Mouse (Mus musculus): Measurements from ENCODE around the gene Atmin. TPM values are rescaled to one million over a fixed set of nuclear protein-coding genes. Genes with fewer than 3 reads are reported as not detected.

The Atmin gene
- polyA plus RNA-seq, 1 experiment from 2014 or later = 13.1 TPM

DNA sequence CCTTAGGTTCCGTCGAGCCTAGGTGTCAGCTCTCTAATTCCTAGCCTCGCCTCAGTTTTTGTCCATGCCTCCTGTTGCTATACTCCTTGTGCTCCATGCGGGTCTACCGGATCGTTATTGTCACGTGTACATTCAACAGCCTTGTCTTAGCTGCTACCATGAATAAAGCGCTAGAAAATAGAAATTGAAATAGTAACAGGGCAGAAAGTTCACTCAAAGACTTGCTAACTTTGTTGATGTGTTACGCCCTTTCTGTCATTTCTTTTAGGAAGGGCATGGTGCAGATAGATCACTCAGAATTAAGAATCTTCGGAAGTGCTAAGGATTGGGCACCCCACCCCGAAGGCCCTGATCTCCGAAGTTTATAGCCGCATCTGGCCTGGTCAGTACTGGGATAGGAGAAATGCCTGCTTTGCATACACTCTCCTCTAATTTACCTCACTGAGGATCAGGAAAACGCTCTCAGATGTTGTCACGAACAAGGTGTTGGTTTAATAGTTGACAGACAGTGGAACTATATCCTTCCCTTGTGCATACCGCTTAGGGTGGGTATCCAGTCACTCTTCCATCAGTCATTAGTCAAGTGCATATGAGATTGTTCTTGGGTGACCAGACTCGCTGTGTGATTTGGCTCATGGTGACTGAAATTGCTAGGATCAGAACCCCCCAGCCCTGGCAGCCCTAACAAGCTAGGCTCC lies 21.0 kb upstream of the Atmin start:
- peak overlapping the region; percentile 86 for H3K4me3 ChIP-seq (ENCODE audit: low read depth, low read length)
- ATAC-seq (replicated peaks; ENCODE audit: insufficient number of reproducible peaks, low FRiP score, low TSS enrichment, low read depth) = no peak
- no peaks in the 10 kb centered on the region for H3K9me3 ChIP-seq (replicated peaks; ENCODE audit: control insufficient read depth, low read length)
- H3K4me2 ChIP-seq (ENCODE audit: low read depth, low read length) = peak overlapping the region; percentile 71
- DNase-seq (ENCODE audit: low spot score) = no peak
- H3K9ac ChIP-seq (replicated peaks; ENCODE audit: low read length) = peak overlapping the region; percentile 80
- WGBS = 29% methylated on average over 17 of the region's 17 CpGs
- H3K27me3 ChIP-seq (ENCODE audit: control insufficient read depth, insufficient read depth, low read length) = no peaks in the 10 kb centered on the region
- H3K27ac ChIP-seq (replicated peaks; ENCODE audit: low read depth, low read length) = no peak overlapping the region
- H3K36me3 ChIP-seq (replicated peaks; ENCODE audit: control insufficient read depth, insufficient read depth, low read depth, low read length) = no peaks in the 10 kb centered on the region; the same call in none of the 2 replicates
- H3K4me1 ChIP-seq (ENCODE audit: control insufficient read depth, insufficient read depth, low read length) = no peaks in the 10 kb centered on the region; the same call in 1 of the 2 replicates

DNA sequence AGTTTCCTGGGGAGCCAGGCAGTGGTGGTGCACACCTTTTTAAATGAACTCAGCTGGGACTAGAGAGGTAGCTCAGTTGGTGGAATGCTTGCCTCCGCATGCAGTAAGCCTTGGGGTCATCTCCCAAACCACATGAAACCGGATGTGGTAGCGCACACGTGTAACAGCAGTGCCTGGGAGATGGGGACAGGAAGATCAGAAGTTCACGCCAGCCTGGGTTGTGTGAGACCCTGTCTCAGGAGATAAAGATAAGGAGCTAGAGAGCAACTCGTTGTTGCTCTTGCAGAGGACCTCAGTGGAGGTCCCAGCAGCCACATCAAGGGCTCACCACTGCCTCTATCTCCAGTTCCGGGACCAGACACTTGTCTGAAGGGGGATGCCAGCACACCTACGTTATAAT lies 19.7 kb upstream of the Atmin start:
- H3K9me3 ChIP-seq (replicated peaks; ENCODE audit: control insufficient read depth, low read length) = no peaks in the 10 kb centered on the region
- H3K27ac ChIP-seq (replicated peaks; ENCODE audit: low read depth, low read length) = no peak overlapping the region
- no peak overlapping the region for H3K4me2 ChIP-seq (ENCODE audit: low read depth, low read length)
- no peaks in the 10 kb centered on the region for H3K27me3 ChIP-seq (ENCODE audit: control insufficient read depth, insufficient read depth, low read length)
- DNase-seq (ENCODE audit: low spot score) (no peak), ATAC-seq (replicated peaks; ENCODE audit: insufficient number of reproducible peaks, low FRiP score, low TSS enrichment, low read depth) (no peak)
- H3K9ac ChIP-seq (replicated peaks; ENCODE audit: low read length) = no peak overlapping the region
- no peaks in the 10 kb centered on the region; the same call in none of the 2 replicates for H3K36me3 ChIP-seq (replicated peaks; ENCODE audit: control insufficient read depth, insufficient read depth, low read depth, low read length)
- no peak overlapping the region for H3K4me3 ChIP-seq (ENCODE audit: low read depth, low read length)
- no peaks in the 10 kb centered on the region; the same call in 1 of the 2 replicates for H3K4me1 ChIP-seq (ENCODE audit: control insufficient read depth, insufficient read depth, low read length)
- 93% methylated on average over 8 of the region's 8 CpGs for WGBS

DNA sequence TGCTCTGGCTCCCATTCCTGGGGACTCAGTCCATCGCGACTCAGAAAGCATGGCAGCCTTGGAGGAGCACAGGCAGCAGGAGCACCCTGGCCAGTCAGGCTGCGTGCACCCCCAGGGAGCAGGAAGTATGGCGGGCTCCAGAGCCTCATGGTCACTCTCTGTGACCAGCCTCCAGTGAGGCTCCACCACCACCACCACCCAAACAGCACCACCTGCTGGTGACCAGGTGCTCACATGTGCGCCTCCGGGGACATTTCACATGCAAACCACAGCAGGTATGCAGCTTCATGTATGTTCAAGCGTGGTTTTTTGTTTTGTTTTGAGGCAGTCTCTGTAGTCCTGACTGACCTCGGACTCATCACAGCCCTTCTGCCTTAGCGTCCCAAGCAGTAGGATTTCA lies 15.3 kb upstream of the Atmin start:
- 82% methylated on average over 9 of the region's 9 CpGs for WGBS

DNA sequence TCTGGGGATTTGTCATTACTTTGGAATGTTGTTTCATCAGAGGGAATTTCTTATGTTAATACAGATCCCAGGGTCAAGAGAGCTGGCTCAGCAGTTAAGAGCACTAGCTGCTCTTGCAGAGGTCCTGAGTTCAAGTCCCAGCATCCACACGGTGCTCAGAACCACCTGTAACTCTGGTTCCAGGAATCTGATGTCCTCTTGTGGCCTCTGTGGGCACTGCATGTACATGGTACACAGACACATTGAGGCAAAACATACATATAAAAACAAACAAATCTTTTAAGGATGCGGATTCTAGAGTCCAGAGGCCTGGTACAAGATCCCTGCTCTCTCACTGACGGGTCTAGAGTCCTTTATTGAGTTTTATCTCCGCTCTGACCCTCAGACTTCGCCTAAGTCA lies 14.6 kb upstream of the Atmin start:
- H3K27ac ChIP-seq (replicated peaks; ENCODE audit: low read depth, low read length) = no peak overlapping the region
- no peak for ATAC-seq (replicated peaks; ENCODE audit: insufficient number of reproducible peaks, low FRiP score, low TSS enrichment, low read depth)
- no peak overlapping the region for H3K4me3 ChIP-seq (ENCODE audit: low read depth, low read length)
- WGBS = 84% methylated on average over 5 of the region's 5 CpGs
- H3K9ac ChIP-seq (replicated peaks; ENCODE audit: low read length) = no peak overlapping the region
- no peak for DNase-seq (ENCODE audit: low spot score)
- H3K4me1 ChIP-seq (ENCODE audit: control insufficient read depth, insufficient read depth, low read length) = no peaks in the 10 kb centered on the region
- no peak overlapping the region for H3K4me2 ChIP-seq (ENCODE audit: low read depth, low read length)
- H3K27me3 ChIP-seq (ENCODE audit: control insufficient read depth, insufficient read depth, low read length) = no peaks in the 10 kb centered on the region
- H3K9me3 ChIP-seq (replicated peaks; ENCODE audit: control insufficient read depth, low read length) = no peaks in the 10 kb centered on the region
- no peaks in the 10 kb centered on the region; the same call in none of the 2 replicates for H3K36me3 ChIP-seq (replicated peaks; ENCODE audit: control insufficient read depth, insufficient read depth, low read depth, low read length)

More for the DNA sequence above, 15.3 kb upstream of the Atmin start:
- Histone ChIP-seq H3K27me3 (ENCODE audit: control insufficient read depth, insufficient read depth, low read length) (no peaks in the 10 kb centered on the region), H3K27ac (replicated peaks; ENCODE audit: low read depth, low read length) (no peak overlapping the region), H3K9ac (replicated peaks; ENCODE audit: low read length) (no peak overlapping the region), H3K4me1 (ENCODE audit: control insufficient read depth, insufficient read depth, low read length) (no peaks in the 10 kb centered on the region), H3K9me3 (replicated peaks; ENCODE audit: control insufficient read depth, low read length) (no peaks in the 10 kb centered on the region), H3K4me3 (ENCODE audit: low read depth, low read length) (no peak overlapping the region), H3K36me3 (replicated peaks; ENCODE audit: control insufficient read depth, insufficient read depth, low read depth, low read length) (no peaks in the 10 kb centered on the region; the same call in none of the 2 replicates), H3K4me2 (ENCODE audit: low read depth, low read length) (no peak overlapping the region)
- DNase-seq (ENCODE audit: low spot score) (peak; percentile 53), ATAC-seq (replicated peaks; ENCODE audit: insufficient number of reproducible peaks, low FRiP score, low TSS enrichment, low read depth) (no peak)

DNA sequence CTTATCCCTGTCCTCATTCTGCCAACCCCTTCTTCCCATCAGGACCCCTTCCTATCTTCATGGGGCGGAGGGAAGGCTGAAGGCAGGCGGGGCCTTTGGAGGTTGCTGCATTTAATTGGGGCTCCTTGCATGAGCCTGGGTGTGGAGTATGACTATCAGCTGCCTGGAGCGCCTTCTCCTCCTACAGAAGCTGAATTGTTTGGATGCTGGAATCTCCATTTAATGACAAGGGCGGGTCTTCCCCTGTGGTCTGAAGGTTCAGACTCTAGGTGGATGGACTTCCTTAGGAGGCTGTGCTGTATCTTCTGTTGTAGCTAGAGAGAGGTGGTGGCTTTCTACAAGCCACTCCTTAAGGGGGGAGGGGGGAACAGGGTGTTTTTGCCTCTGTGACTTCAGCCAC lies 8.2 kb upstream of the Atmin start:
- no peaks in the 10 kb centered on the region for H3K27me3 ChIP-seq (ENCODE audit: control insufficient read depth, insufficient read depth, low read length)
- H3K27ac ChIP-seq (replicated peaks; ENCODE audit: low read depth, low read length) = no peak overlapping the region
- no peak for ATAC-seq (replicated peaks; ENCODE audit: insufficient number of reproducible peaks, low FRiP score, low TSS enrichment, low read depth)
- no peak overlapping the region for H3K4me3 ChIP-seq (ENCODE audit: low read depth, low read length)
- WGBS = 85% methylated on average over 4 of the region's 4 CpGs
- H3K9me3 ChIP-seq (replicated peaks; ENCODE audit: control insufficient read depth, low read length) = no peaks in the 10 kb centered on the region
- H3K4me1 ChIP-seq (ENCODE audit: control insufficient read depth, insufficient read depth, low read length) = no peaks in the 10 kb centered on the region
- no peak overlapping the region for H3K4me2 ChIP-seq (ENCODE audit: low read depth, low read length)
- H3K9ac ChIP-seq (replicated peaks; ENCODE audit: low read length) = no peak overlapping the region
- DNase-seq (ENCODE audit: low spot score) = no peak
- peaks cover 3% of the 10 kb centered on the region for H3K36me3 ChIP-seq (replicated peaks; ENCODE audit: control insufficient read depth, insufficient read depth, low read depth, low read length)

DNA sequence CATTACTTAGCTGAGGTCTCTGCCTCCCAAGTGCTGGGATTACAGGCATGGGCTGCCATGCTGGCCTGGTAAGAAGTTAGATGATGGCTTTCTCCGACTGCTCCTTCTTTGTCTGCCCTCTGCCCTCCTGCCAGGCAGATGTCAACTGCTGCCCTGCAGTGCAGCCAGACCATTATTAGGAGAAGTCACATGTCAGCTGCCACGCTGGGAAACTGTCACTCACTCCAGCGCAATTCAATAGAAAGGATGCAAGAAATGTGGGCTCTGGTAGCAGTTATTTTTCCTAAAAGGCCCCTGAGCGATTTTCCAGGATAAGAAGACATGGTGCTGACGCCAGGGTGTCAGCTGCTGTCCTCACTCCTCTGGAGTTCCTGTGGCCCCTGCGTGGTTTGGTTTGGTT lies 7.7 kb upstream of the Atmin start:
- Histone ChIP-seq H3K4me1 (ENCODE audit: control insufficient read depth, insufficient read depth, low read length) (no peaks in the 10 kb centered on the region), H3K4me2 (ENCODE audit: low read depth, low read length) (no peak overlapping the region), H3K36me3 (replicated peaks; ENCODE audit: control insufficient read depth, insufficient read depth, low read depth, low read length) (peaks cover 3% of the 10 kb centered on the region), H3K27ac (replicated peaks; ENCODE audit: low read depth, low read length) (no peak overlapping the region), H3K9me3 (replicated peaks; ENCODE audit: control insufficient read depth, low read length) (no peaks in the 10 kb centered on the region), H3K9ac (replicated peaks; ENCODE audit: low read length) (no peak overlapping the region), H3K4me3 (ENCODE audit: low read depth, low read length) (no peak overlapping the region), H3K27me3 (ENCODE audit: control insufficient read depth, insufficient read depth, low read length) (no peaks in the 10 kb centered on the region)
- DNase-seq (ENCODE audit: low spot score) (no peak), ATAC-seq (replicated peaks; ENCODE audit: insufficient number of reproducible peaks, low FRiP score, low TSS enrichment, low read depth) (no peak)
- 71% methylated on average over 6 of the region's 6 CpGs for WGBS

DNA sequence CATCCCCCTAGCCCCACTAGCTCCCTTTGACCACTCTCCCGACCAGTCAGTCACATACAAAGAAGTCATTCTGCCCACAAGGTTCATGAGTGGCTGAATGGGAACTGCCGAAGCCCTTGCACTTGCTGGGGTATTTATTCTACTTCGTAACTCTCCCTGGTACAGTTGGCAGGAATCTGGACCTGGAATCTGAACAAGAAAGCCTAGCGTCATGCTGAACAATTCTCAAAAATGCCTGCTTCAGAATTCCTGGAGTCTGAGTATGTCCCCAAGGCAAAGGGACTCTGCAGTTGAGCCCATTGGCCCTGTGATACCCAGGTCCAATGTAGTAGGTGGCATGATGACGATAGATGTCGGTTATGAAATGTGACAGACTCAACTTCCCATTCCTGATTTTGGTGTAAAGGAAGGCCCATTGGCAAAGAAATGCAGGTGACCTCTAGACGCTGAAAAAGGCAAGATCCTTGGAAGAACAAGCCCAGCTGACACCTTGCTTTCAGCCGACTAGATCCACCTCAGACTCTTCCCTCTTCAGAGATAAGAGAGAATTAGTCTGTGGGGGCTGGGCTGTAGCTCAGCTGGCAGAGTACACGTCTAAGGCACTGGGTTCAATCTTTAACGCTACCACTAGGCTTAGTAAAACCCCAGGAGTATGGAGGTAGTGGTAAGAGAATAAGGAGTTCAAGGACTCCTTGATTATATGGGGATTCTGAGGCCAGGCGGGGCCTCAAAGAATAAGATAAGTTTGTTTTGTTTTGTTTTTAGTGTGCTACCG lies 722 bp upstream of the Atmin start:
- Histone ChIP-seq H3K36me3 (replicated peaks; ENCODE audit: control insufficient read depth, insufficient read depth, low read depth, low read length) (no peaks in the 10 kb centered on the region; the same call in 1 of the 2 replicates), H3K27me3 (ENCODE audit: control insufficient read depth, insufficient read depth, low read length) (no peaks in the 10 kb centered on the region), H3K9ac (replicated peaks; ENCODE audit: low read length) (no peak overlapping the region), H3K27ac (replicated peaks; ENCODE audit: low read depth, low read length) (no peak overlapping the region), H3K4me3 (ENCODE audit: low read depth, low read length) (no peak overlapping the region), H3K4me1 (ENCODE audit: control insufficient read depth, insufficient read depth, low read length) (no peaks in the 10 kb centered on the region), H3K4me2 (ENCODE audit: low read depth, low read length) (no peak overlapping the region), H3K9me3 (replicated peaks; ENCODE audit: control insufficient read depth, low read length) (no peaks in the 10 kb centered on the region)
- ATAC-seq (replicated peaks; ENCODE audit: insufficient number of reproducible peaks, low FRiP score, low TSS enrichment, low read depth) = no peak
- 77% methylated on average over 12 of the region's 12 CpGs for WGBS
- DNase-seq (ENCODE audit: low spot score) = no peak

Data from embryonic facial prominence, embryonic 11.5 days (tissue).